Mouse (Mus musculus): ENCODE results near the gene Mertk.

Gene Mertk

DNA sequence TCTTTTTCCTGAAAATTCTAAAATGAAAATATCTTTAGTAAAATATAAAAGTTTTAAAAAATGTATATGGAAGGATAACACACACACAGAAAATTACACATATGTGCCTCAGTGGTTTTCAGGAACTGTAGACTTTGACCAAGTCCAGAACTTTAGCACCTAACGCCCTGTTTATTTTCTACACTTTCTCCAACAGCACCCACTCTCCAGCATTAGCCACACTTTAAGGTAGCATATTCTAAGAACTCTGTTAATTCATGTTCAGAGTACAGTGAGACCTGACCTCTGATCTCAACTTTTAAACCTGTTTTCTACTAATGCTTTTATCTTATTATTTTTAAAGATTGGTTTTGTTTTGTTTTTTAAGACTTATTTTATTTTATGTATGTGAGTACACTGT, 129.0 kb downstream of the Mertk start:
- DNase-seq = no peak

DNA sequence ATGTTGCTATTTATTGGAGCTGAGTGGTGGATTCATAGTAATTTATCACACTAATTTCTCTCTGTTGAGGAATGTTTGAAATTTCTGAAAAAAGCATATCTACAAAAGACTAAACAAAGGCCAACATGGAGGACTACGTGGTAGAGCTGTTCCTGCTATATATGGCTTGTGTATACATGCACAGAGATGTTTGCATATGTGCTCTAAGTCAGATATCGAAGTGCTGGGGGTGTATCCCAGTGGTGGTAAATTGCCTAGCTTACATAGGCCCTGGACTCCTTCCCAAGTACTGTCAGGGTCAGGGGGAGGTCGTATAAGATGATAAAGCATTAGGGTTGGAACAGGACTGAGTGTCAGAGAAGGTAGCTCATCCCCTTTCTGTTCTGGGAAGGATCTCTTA, 133.9 kb downstream of the Mertk start:
- no peak for DNase-seq

DNA sequence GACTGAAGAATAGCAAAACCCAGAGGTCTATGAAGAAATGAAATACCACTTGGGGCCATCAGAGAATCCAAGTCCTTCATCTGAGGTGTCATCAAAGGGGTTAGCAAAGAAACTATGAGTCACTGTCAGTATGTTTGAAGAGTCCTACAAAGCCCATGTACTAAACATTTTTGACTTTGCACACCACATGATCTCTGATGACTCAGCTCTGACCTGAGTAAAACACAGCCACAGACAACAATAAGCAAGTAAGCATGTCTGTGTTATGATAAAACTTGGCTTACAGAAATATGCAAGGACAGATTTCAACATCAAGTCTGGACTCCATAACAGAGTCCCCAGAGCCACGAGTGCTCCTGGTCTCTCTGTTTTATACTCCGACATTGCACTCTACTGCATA, 134.3 kb downstream of the Mertk start:
- no peak for DNase-seq

- no peak for DNase-seq
Observed at GRCm38 (mm10) chr2:128833435-128833834, 134.7 kb downstream of the Mertk start.

GRCm38 (mm10) chr2:128837531-128837930, 138.8 kb downstream of the Mertk start:
- DNase-seq = no peak

- no peak for DNase-seq
Observed at GRCm38 (mm10) chr2:128838611-128839010, 139.9 kb downstream of the Mertk start.

DNA sequence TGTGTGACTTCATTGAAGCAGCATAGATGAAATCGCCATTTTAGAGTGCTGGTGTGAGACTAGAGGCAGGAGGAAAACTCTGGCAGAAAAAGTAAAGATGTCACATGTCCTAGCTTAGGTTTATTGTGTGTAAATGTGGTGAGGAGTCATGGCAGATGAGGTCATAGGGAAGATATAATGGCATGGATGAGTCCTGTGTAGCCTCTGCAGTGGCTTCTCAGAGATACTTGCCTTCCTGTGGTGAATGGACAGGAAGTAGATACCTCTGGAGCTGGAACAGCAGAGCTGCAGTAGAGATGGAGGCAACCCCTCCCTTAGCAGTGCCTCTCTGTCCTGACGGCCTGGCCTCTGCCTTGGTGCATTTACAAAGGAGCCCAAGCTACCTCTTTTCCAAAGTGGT, 140.7 kb downstream of the Mertk start:
- DNase-seq = no peak

DNA sequence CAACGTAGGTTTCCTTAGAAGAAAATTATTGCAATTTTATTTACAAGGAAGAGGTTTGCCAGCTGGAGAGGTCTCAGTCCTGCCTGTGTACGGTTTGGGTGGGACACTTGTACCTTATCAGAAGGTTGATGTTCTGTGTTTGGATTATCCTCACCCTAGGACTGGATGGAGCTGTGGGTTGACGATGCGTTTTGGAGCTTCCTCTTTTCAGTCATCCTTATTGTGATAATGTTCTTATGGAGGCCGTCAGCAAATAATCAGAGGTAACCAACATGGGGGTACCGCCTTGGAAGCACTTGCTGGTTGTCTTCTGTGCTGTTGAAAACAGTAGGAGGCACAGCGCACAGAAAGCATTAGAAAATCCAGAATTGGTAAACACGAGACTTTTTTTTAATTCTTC, 143.7 kb downstream of the Mertk start:
- no peak for DNase-seq

DNA sequence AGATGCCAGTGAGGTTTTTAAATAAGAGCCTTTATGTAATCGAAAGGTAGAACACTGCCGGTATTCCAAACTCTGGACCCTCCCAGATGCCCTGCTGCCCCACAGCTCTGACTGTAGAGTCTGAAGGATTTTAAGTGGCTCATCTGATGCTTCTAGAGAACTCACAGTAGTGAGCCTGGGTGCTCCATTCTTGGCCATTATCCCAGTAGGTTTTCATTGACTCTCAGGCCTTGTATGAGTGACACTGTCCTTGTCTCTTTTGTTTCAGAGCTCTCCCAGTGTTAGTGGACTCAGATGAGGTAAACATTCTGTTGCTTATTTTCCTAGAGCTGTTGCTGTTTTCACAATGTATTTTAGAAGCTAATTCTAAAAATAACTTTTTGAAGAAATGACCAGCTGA, 151.3 kb downstream of the Mertk start:
- DNase-seq = peak in 1 of 2 experiments; percentile 9

Measured in cerebellum, postnatal 14 days (tissue).